Mouse (Mus musculus) forebrain, embryonic 12.5 days (tissue): ENCODE data around the gene Vmn1r151. TPM values are rescaled to one million over a fixed set of nuclear protein-coding genes. Genes with fewer than 3 reads are reported as not detected.
"Not testable (repeated sequence)": the region's sequence is repeated elsewhere in the genome, so short reads cannot be mapped to it uniquely, and the experiment has no call there.

ENCODE experiments used
- ATAC-seq: fragments of 200-750 bp; cut with Nextera tagmentation; 2 replicates; pipeline ENCODE4 v1.8.0; 2017; ENCODE audit warnings: moderate TSS enrichment; ENCODE audit not compliant: low FRiP score
- H3K27ac ChIP-seq: fragments of 300-500 bp; sonication (generic); 2 replicates; pipeline ENCODE4 v1.5.1; 2016; ENCODE audit warnings: mild to moderate bottlenecking
- H3K27me3 ChIP-seq: fragments of 300-500 bp; sonication (generic); 2 replicates; pipeline ENCODE4 v1.6.1; 2016; ENCODE audit warnings: mild to moderate bottlenecking
- H3K36me3 ChIP-seq: fragments of 300-500 bp; sonication (generic); replicated peaks from 2 replicates; pipeline ENCODE4 v1.6.1; 2016; ENCODE audit warnings: mild to moderate bottlenecking
- H3K4me1 ChIP-seq: fragments of 300-500 bp; sonication (generic); 2 replicates; pipeline ENCODE4 v1.6.1; 2016
- H3K4me2 ChIP-seq: fragments of 300-500 bp; sonication (generic); 2 replicates; pipeline ENCODE4 v1.6.1; 2016; ENCODE audit warnings: mild to moderate bottlenecking, moderate library complexity
- H3K4me3 ChIP-seq: fragments of 300-500 bp; sonication (generic); replicated peaks from 2 replicates; pipeline ENCODE4 v1.5.1; 2016; ENCODE audit warnings: mild to moderate bottlenecking
- H3K9ac ChIP-seq: fragments of 300-500 bp; sonication (generic); 2 replicates; pipeline ENCODE4 v1.6.1; 2016; ENCODE audit warnings: mild to moderate bottlenecking
- H3K9me3 ChIP-seq: fragments of 300-500 bp; sonication (generic); 2 replicates; pipeline ENCODE4 v1.6.1; 2016
- WGBS: fragments of 180-500 bp; shearing (Covaris S2); methylation state at CpG from one replicate; pipeline ENCODE4 v1.1.7; 2016; 5-methylcytosine and 5-hydroxymethylcytosine counted together
- polyA plus RNA-seq: library from polyadenylated mRNA; unstranded; fragments of >200 nt; fragmentation: Nextera tagmentation; extraction: Ambion mirVana; gene quantifications from 2 replicates; pipeline ENCODE4 v1.2.1, GENCODE M21; 2016

The Vmn1r151 gene
- not detected in 2 replicates for polyA plus RNA-seq

DNA sequence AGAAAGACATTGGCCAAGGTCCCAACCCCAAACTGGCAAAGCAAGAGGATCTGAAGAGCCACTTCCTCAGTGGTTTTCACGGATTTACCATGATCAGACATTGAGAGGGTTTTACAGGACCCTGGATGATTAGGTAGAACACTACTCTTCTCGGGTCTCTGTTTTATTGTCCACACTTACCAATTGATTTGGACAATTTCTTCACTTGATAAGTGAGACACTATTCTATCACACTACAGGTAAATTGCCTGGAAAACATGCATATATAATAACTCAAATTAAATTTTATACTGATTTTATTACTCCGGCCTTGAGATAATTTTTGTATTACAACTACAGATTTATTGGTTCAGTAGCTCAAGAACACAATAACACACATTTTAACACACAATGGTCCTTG is at the start of gene Vmn1r151:
TSS of gene Vmn1r151 (minus strand) at position 101 of the 400 bp plus-strand sequence.
- H3K4me3 ChIP-seq, H3K36me3 ChIP-seq, H3K9me3 ChIP-seq, H3K4me1 ChIP-seq, H3K9ac ChIP-seq, H3K27ac ChIP-seq, ATAC-seq, H3K27me3 ChIP-seq, H3K4me2 ChIP-seq: not testable (repeated sequence)
- WGBS: 53% methylated on average over 2 of the region's 3 CpGs

DNA sequence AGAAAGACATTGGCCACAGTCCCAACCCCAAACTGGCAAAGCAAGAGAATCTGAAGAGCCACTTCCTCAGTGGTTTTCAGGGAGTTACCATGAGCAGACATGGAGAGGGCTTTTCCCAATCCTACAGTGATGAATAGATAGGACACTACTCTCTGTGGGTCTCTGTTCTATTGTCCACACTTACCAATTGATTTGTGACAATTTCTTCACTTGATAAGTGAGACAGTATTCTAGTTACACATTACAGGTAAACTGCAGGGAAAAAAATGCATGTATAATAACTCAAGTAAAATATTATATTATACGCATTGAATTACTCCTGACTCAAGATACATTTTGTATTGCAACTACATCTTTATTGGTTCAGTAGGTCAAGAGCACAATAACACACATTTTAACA is 35.3 kb upstream of the Vmn1r151 start, which contains the start of gene Gm8677:
TSS of gene Gm8677 (minus strand) at position 101 of the 400 bp plus-strand sequence.
- not testable (repeated sequence) for ATAC-seq, H3K27ac ChIP-seq
- no CpG with 5 or more reads among the region's 1 CpGs for WGBS

DNA sequence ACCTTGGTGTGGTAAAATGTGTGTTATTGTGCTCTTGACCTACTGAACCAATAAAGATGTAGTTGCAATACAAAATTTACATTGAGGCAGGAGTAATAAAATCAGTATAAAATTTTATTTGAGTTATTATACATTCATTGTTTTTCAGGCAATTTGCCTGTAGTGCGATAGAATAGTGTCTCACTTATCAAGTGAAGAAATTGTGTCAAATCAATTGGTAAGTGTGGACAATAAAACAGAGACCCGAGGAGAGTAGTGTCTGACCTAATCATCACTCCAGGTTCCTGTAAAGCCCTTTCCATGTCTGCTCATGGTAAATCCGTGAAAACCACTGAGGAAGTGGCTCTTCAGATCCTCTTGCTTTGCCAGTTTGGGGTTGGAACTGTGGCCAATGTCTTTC is 23.2 kb upstream of the Vmn1r151 start, which contains the start of gene Vmn1r152:
TSS of gene Vmn1r152 (plus strand) at position 301 of the 400 bp plus-strand sequence.
- not testable (repeated sequence) for H3K27ac ChIP-seq, H3K4me1 ChIP-seq, H3K4me3 ChIP-seq, H3K4me2 ChIP-seq, ATAC-seq, H3K36me3 ChIP-seq, H3K9me3 ChIP-seq, H3K9ac ChIP-seq, H3K27me3 ChIP-seq
- WGBS: no CpG with 5 or more reads among the region's 3 CpGs

More for the DNA sequence above, 35.3 kb upstream of the Vmn1r151 start, which contains the start of gene Gm8677:
- H3K9ac ChIP-seq, H3K36me3 ChIP-seq, H3K4me3 ChIP-seq, H3K4me2 ChIP-seq, H3K9me3 ChIP-seq, H3K4me1 ChIP-seq, H3K27me3 ChIP-seq: not testable (repeated sequence)

- not testable (repeated sequence) for H3K9me3 ChIP-seq, ATAC-seq, H3K4me3 ChIP-seq, H3K27me3 ChIP-seq, H3K36me3 ChIP-seq, H3K4me1 ChIP-seq, H3K4me2 ChIP-seq, H3K27ac ChIP-seq, H3K9ac ChIP-seq
- WGBS: no CpG with 5 or more reads among the region's 5 CpGs
Observed at GRCm38 (mm10) chr7:22463975-22464374, 35.5 kb downstream of the Vmn1r151 start, which contains the start of gene Gm10665. Gene Gm10665 (minus strand): TSS chr7:22464075.

Other genes starting within 250 kb of the Vmn1r151 start
- not detected in 2 replicates for gene Gm4187, start 170.0 kb downstream of the Vmn1r151 start, polyA plus RNA-seq
- not detected in 2 replicates for gene Gm8660, start 128.6 kb downstream of the Vmn1r151 start, polyA plus RNA-seq
- gene Vmn1r148, start 86.1 kb downstream of the Vmn1r151 start, polyA plus RNA-seq: not detected in 2 replicates
- gene Vmn1r149, start 61.4 kb downstream of the Vmn1r151 start, polyA plus RNA-seq: not detected in 2 replicates
- gene Gm10665, start 35.6 kb downstream of the Vmn1r151 start, polyA plus RNA-seq: not detected in 2 replicates
- gene Vmn1r152, start 23.3 kb upstream of the Vmn1r151 start, polyA plus RNA-seq: not detected in 2 replicates
- gene Gm8677, start 35.2 kb upstream of the Vmn1r151 start, polyA plus RNA-seq: not detected in 2 replicates
- gene Gm4201, start 65.7 kb upstream of the Vmn1r151 start, polyA plus RNA-seq: not detected in 2 replicates
- not detected in 2 replicates for gene Gm4565, start 88.4 kb upstream of the Vmn1r151 start, polyA plus RNA-seq
- not detected in 2 replicates for gene Vmn1r155, start 158.3 kb upstream of the Vmn1r151 start, polyA plus RNA-seq
- gene Gm8693, start 192.6 kb upstream of the Vmn1r151 start, polyA plus RNA-seq: not detected in 2 replicates
- gene Gm4567, start 220.0 kb upstream of the Vmn1r151 start, polyA plus RNA-seq: not detected in 2 replicates